Mouse (Mus musculus) heart, postnatal 14 days (tissue): ENCODE results near the gene Cntnap2. TPM values are rescaled to one million over a fixed set of nuclear protein-coding genes. Genes with fewer than 3 reads are reported as not detected.

Source experiments
- DNase-seq, 2 experiments: peaks; one replicate each; pipeline ENCODE4 v3.0.0; 2021 to 2022
- intact Hi-C: fragments of 180-260 bp; cut with DNase I; formaldehyde crosslinking; loops from one replicate; pipeline ENCODE4 v1.15.1; 2025
- total RNA-seq, 2 experiments: library from RNA; stranded (reverse); gene quantifications; 2 replicates each; pipeline ENCODE4 v1.2.3; 2021

The Cntnap2 gene
- total RNA-seq, 2 experiments from 2014 or later, result not detected

DNA sequence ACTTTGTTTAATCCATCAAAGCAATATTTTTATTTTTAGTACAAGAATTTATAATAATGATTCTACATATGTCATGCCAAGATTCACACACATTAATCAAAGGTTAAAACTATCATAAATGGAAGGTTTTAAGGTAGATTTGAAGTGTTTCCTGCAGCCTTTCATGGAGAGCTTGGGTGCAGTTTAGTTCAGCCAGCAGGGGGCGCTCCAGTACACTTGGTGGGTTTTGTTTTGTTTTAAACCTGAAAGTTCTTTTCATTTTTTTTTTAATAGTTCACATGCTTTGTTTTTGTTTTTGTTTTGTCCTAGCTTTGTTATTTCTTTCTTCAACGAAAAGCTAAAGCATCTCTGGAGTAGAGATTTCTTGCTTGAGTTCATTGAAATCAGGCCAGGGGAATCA, 264.3 kb downstream of the Cntnap2 start:
- intact Hi-C loops, result loop anchor here (5.0 kb wide), 1 partner anchor 709 kb away; no protein-coding TSS in a partner anchor

DNA sequence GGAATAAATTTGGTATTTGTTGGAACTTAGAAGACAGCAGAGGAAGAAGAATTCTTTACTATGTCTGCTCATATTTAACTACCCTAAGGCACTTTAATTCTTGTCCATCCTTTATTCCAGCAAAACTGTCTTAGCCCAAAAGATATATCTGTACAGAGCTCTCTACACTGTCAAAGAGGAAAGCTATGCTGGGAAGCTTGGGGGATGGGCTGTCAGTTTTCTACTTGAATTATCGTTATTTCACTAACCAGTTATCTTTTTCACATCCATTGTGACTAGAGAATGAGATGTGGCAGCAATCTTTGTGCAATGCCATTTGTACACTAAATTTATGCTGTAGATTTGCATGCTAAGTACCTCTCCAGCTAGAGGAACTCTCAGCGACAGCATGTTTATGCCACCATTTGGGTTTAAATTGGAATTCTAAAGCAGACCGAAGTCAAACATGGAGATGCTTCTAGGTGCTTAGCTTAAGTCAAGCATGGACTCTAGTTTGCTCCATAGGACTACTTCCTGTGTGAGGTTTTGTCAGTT, 268.9 kb downstream of the Cntnap2 start:
- intact Hi-C loops, result no loop called here
- no peak for DNase-seq

More for the DNA sequence above, 264.3 kb downstream of the Cntnap2 start:
- peak; percentile 29 to 61 for DNase-seq

DNA sequence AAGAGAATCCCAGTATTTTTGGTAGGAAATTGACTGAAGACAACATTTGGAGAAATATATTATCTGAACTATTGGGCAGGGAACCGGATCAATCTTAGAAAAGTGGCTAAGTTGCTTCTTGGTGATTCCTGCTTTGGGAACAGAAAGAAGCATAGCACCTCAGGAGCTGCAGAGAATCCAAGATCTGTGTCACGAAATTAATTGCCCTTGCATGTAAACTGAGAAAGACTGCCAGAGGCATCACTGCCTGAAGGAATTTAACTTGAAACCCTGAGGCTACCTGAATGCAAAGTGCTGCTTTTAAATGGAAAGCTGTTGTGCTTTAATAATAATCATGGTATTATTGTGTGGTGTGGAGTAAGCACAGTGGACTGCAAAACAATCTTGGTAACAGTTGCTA, 286.2 kb downstream of the Cntnap2 start:
- DNase-seq, result no peak
- intact Hi-C loops, result no loop called here

DNA sequence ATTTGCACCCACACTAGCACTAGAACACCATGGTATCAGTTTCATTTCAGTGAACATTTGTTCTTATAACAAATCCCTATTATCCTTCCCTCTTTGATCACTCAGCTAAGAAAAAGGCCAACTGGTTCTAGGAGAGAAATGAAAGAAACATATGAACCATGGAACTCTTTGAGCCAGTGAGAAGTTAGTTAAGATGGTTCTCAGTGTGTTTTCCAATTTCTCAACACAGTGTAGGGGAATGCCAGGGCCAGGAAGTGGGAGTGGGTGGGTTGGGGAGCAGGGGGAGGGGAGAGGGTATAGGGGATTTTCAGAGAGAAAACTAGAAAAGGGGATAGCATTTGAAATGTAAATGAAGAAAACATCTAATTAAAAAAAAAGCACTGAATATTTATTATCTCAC, 286.8 kb downstream of the Cntnap2 start:
- no peak for DNase-seq
- intact Hi-C loops, result no loop called here

DNA sequence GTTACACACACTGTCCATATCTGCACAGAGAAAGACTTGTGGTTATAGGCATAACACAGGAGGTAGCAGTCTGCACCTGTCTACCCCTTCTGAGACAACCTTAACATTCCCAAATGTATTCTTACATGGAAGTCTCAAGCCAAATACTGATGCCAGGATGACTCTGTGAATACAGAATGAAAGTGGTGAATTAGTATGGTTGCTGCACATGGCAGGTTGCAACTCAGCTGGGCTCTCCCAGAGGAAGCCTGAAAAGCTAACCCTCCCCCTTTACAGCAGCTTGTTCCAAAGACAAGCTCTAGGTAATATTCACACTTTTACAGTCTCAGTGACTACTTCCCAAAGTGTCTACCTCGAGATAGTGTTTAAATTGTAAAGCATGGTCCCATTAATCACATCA, 307.3 kb downstream of the Cntnap2 start:
- no peak for DNase-seq
- intact Hi-C loops, result no loop called here

DNA sequence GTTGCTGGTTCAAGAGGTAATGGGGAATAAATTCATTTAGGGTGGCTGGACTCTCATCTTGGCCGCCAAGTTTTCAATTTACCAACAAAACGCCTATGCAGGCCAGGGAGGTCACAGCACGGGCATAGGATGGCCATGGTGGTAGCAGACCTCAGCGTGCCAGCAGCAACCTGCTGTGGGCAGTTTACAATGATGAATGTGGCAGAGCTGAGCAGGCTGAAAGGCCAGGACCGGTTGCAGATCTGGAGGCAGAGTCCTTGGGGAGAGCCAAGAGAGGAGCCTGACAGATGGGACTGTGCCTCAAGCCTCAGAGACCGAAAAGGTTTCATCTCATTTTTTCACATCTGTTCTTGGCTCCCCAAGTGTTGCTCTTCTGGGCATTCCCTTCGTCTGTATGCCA, 322.0 kb downstream of the Cntnap2 start:
- DNase-seq, result no peak
- intact Hi-C loops, result no loop called here

DNA sequence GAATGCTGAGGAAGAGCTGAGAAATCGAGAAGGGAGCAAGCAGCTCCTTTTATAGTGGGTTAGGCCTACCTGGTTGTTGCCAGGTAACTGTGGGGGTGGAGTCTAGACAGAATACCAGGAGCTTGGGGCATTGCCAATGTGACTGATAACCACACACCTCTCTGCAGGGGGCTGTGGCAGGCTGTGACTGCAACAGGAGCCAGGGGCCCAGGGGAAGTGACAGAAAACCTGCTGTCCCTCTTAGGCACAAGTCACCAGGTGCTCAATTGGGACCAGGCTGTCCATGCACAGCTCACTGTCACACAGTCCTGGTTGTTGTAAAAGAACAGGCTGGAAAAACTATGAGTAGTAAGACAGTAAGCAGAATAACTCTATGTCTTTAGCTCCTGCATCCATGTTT, 329.9 kb downstream of the Cntnap2 start:
- intact Hi-C loops, result no loop called here
- DNase-seq, result no peak

DNA sequence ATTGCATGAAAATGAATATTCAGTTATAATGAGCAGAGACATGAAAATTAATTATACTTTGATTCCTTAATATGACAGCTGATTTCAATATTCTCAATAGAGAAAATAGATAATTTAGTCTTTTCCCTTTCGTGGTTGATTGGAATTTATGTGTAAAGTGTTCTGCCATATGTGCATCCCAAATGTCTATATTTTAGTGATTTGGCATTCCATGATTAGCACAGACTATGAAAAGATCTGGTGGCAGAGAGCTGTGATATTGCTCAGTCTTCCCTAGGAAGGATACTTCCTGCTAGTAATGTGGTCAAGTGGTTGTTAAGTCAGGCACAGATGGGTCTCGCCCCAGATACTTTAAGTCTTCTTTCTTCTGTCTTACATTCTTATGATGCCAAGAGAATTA, 354.5 kb downstream of the Cntnap2 start:
- intact Hi-C loops, result no loop called here
- no peak for DNase-seq

DNA sequence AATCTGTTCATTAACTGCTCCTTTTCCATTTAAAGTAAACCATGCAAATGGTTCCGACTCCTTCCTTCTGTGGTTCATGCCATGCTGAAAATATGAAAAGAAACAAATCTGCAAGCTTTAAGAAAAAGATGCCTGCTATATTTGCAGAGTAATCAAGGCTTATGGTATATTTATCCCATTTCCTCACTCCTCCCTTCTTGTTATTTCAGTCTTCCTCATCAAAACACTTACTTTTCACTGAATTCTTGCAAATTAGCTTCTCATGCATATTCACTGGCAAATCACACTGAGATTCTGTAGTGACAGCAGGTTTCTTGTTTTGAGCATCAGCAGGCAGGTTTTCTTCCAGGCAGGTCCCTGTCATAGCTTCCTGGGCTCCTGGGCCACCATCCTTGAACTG, 396.3 kb downstream of the Cntnap2 start:
- no peak for DNase-seq
- intact Hi-C loops, result no loop called here

DNA sequence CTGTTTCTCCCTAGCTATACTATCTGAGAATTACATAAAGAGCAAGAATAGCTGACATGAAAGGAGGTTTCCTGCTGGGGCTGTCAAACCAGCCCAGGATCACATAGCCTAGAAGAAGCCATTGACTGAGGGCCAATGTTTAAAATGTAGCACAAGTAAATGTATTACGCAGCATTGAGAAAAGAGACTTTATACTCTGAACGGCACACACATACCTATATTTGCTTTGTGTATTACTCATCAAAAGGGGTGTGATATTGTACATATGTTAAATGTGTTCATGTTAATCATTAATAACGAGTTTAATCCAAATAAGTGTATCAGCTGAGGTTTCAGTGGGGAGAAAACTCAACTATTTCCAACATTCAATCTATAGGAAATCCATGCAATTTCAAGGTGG, 459.1 kb downstream of the Cntnap2 start:
- DNase-seq, result no peak
- intact Hi-C loops, result no loop called here

DNA sequence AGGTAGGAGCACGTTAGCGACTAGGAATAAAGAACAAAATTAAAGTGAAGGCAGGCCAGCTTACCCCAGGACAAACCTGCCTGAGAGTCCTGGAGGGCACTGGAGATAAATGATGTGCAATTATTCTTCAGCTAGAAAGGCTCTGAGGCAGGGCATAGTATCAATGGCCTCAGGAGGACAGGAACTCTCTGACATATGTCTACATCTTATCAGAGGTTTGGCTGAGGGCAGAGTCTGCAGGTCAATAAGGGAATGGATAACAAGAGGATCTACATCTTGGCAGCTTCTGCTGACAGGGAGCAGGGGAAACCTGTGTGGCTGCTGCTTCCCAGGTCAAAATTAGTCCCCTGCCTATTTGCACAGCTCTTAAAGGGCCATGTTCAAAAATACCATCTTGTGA, 477.8 kb downstream of the Cntnap2 start:
- DNase-seq, result no peak
- intact Hi-C loops, result no loop called here

DNA sequence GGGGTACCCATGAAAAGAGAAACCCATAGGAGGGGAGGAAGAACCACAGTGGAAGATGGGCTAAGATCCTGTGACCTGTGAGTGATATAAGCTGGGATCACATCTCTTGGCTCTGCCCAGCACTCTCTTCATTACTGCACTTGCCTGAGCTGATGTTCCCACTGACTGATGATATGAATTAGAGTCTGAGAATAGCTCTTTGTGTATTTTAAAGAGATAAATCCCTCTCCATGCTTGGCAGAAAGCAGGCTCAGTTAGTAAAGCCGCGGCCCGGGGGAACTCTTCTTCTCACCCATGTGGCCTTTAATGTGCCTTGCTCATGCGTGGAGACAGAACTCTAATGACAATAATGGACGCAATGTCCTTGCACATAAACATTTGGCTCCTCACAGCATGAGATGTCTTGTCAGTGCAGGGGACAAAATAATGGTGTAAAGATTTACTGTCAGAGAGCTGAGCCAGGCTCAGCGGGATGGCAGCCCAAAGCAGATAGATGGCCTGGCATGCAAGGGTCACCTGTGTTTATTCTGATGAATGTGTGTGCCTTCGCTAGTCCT, 485.2 kb downstream of the Cntnap2 start:
- intact Hi-C loops, result no loop called here
- no peak for DNase-seq

DNA sequence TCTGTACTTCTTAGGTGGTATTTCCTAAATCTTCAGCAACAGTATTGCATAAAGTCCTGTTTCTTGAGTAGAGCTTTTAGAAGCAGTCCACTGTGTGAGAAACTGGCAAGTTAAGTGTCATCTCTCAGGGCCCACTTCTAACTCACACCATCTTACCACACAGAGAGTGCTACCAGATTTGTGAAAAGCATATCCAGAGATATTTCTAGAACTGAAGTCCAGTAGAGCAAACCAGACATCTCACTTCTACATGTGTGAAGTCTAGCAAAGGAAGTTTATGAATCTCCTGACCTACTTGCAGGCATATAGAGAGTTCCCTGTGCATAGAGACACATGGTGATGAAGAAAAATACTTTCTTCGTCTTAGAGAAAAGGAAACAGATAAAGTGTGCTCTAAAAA, 500.6 kb downstream of the Cntnap2 start:
- no peak for DNase-seq
- intact Hi-C loops, result no loop called here

DNA sequence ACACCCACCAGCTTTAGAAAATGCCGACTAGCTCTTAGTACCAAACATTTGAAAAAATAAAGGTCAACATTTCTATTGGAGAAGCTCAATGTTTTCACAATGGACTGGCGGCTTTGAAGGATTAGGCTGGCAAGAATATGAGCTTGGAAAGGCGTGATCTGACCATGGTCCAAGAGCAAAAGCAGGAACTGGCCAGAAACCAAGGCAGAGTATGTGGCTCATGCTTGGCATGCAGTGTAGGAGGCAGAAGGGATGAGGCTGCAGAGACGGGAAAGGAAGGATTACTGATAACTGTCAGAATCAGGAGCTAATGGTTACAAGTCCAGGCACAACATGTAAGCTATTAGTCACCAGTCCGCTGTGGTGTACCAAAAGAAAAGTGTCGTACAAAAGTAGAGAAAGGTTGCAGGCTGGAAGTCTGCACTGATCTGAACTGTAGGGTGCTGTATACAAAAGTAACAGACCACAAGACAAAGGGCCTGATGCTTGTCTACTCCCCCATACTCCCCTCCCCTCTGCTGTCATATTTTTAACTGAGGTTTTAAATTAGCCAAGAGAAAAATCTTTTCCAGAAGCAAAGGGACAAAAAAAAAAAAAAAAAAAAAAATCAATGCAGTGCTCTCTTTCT, 525.4 kb downstream of the Cntnap2 start:
- peak in 1 of 2 experiments; percentile 5 for DNase-seq
- intact Hi-C loops, result no loop called here

DNA sequence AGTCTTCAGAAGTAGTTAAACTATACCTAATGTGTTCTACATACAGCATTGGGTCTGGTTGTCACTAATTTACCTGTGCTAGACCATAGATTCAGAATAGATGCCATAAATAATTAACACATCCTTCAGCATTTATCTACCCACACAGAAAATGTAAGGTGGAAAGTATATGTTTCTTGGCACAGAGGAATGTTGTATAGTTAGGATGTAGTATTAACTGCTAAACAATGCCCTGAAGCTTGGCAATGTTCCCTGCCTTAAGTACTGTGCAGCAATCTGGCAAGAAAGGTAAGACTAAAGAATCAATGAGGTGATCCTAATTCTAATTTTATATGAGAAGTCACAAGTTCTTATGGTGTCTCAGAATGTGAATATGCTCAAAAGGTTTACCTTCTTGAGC, 529.9 kb downstream of the Cntnap2 start:
- intact Hi-C loops, result no loop called here

DNA sequence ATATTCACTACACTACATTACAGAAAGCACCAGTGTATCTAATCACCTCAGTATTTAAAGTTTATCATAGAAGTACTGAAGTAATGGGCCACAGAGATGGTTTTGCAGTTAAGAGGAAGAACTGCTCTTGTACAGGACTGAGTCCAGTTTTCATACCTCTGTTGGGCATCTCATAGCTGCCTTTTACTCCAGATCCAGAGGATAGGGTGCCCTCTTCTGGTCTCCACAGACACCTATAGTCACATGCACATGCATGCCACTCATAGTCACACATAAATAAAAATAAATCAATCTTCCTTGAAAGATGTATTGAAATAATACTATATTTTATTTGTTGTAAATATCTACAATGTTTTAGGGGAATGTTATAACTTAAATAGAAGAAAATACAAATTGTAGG, 587.9 kb downstream of the Cntnap2 start:
- intact Hi-C loops, result no loop called here
- no peak for DNase-seq

More for the DNA sequence above, 529.9 kb downstream of the Cntnap2 start:
- DNase-seq, result no peak

DNA sequence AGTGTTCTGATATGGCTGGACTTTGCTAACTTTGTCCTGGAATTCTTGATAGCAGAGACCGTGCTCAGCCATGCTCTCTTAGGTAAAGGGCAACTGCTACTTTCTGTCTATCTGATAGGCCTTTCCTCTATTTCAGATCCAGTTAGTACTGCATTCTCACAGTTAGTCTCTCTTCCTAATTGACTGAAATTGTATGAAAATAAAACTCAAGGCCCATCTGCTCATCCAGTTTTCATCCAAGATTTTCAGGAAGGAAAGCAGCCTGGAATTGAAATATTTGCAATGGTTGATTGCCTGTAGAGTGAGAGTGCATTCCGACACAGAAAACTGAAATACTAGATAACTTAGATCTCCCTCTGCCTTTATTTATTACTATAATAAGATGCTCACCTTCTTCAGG, 589.3 kb downstream of the Cntnap2 start:
- intact Hi-C loops, result no loop called here
- no peak for DNase-seq

DNA sequence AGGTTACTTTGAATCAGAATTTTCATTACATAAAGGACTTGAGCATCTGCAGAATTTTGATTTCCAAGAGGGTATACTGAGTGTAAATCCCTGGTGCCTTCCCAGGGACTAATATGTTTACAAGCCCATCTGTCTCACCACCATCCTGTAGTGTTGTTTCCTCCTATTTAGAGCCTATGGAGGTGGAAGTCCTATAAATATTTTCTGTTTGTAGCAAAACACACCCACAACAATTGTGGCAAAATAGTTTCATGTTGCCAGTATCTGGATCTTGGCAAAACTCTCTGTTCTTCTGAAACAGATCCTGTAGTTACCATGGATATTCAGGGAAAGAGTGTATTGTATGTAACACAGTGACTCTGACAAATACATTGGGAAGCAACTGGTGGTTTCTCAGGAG, 641.1 kb downstream of the Cntnap2 start:
- intact Hi-C loops, result no loop called here
- DNase-seq, result no peak

DNA sequence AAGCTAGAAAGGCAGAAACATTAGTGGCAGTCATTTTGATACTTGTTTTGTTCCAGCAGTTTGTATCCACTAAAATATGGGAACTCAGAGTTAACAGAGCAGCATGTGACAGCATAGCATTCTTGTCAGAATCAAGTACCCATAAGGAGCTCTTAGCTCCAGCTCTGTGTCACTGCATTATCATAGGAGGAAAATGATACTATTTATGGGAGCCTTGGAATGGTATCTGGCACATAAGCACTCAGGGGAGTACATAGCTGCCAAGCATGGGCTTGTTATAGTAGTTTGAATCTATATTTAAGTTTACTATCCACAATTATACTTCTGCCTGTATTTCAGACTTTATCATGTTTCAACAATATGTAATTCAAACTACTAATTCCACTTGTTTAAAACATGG, 732.5 kb downstream of the Cntnap2 start:
- no peak for DNase-seq
- intact Hi-C loops, result no loop called here

DNA sequence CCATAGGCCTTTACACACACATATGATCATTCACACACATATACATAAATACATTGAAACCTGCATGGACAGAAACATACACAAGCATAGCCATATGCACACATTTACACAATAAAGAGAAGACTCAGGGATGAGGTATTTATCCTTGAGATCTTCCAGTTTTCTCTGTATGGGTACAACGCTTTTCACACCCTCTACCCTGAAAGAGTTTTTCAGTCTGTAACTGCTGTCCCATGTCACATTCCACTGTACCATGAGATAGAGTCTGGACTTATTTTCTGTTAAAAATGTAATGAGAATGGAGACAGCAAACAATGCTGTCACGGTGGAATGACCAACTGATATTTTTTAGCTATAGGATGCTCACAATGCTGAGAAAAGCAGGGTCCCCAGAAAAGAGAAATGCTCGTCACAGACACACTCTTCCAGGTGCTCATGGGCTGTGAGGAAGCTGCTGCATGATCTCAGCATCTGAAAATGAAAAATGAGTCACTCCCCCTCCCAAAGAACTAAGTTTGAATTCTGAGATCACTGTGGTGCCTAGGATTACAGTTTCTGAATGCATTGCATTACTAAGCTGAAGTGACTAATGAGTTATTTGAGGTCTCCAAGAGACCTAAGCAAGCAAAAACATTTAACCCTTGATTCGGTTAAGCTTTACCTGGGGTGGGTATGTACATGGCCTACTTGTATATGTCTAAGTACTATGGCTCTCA, 782.6 kb downstream of the Cntnap2 start:
- DNase-seq, result no peak
- intact Hi-C loops, result no loop called here

DNA sequence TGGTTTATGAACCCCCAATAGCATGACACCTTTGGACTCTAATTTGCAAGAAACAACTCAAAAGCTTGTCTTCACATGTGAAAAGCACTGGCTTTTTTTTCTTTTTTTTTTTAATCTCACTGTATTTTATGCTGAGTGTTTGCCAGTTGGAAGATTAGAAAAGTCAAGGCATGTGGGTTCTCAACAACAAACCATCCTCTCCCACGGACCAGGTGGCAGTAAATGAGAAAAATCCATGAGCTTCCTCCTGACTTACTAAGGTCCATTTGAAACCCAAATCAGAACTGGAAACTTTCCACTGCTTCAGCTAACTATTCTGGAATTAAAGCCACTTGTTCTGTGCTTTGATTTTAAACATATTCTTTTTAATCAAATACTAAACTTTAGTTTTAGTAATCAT, 784.6 kb downstream of the Cntnap2 start:
- intact Hi-C loops, result no loop called here
- DNase-seq, result no peak
